In genomic region chr16:15334526-15334925, GRCm38 (mm10) we compare ENCODE assay signal across 50 mouse cellular contexts. TPM values are rescaled to one million over a fixed set of nuclear protein-coding genes. Genes with fewer than 3 reads are reported as not detected.
"Had no signal": no experiment of that assay in that cellular context is flagged by ENCODE, and none has a peak within 500 bp of the region (broad histone marks: within the 10 kb centered on the region; RNA-seq: fewer than 3 reads in every experiment).

No protein-coding gene starts in this region.

- H3K4me3 ChIP-seq: heart, embryonic 10.5 days; heart, embryonic 12.5 days; heart, embryonic 13.5 days; heart, embryonic 15.5 days; hindbrain, embryonic 10.5 days; hindbrain, embryonic 12.5 days; hindbrain, embryonic 15.5 days; intestine, embryonic 15.5 days; kidney, embryonic 15.5 days; layer of hippocampus, adult 2 months; left cerebral cortex, adult 2 months had no signal

- H3K9ac ChIP-seq: heart, embryonic 12.5 days; heart, embryonic 13.5 days; heart, embryonic 15.5 days; hindbrain, embryonic 12.5 days; hindbrain, embryonic 15.5 days; intestine, embryonic 15.5 days; kidney, embryonic 15.5 days had no signal

- ATAC-seq: hindbrain, embryonic 16.5 days; hindbrain, postnatal 0 days; inflammation-experienced regulatory T-cells, adult 6 months; intestine, embryonic 15.5 days; intestine, embryonic 16.5 days; intestine, postnatal 0 days had no signal

- H3K27ac ChIP-seq: heart, embryonic 10.5 days; heart, embryonic 13.5 days; heart, embryonic 15.5 days; hindbrain, embryonic 10.5 days; hindbrain, embryonic 12.5 days; hindbrain, embryonic 15.5 days; hindbrain, postnatal 0 days; intestine, embryonic 15.5 days; kidney, embryonic 15.5 days; kidney, postnatal 0 days; layer of hippocampus, adult 2 months; left cerebral cortex, adult 2 months had no signal

- H3K36me3 ChIP-seq: heart, embryonic 10.5 days; heart, embryonic 12.5 days; heart, embryonic 13.5 days; heart, embryonic 15.5 days; hindbrain, embryonic 10.5 days; hindbrain, embryonic 12.5 days; hindbrain, embryonic 15.5 days; intestine, embryonic 15.5 days; kidney, embryonic 15.5 days had no signal

- H3K4me2 ChIP-seq: heart, embryonic 11.5 days; heart, embryonic 12.5 days; heart, embryonic 13.5 days; heart, embryonic 15.5 days; hindbrain, embryonic 12.5 days; hindbrain, embryonic 15.5 days; intestine, embryonic 15.5 days; kidney, embryonic 15.5 days had no signal

- H3K4me1 ChIP-seq: heart, embryonic 10.5 days; heart, embryonic 12.5 days; heart, embryonic 13.5 days; heart, embryonic 15.5 days; hindbrain, embryonic 10.5 days; hindbrain, embryonic 12.5 days; hindbrain, embryonic 15.5 days; intestine, embryonic 15.5 days; kidney, embryonic 15.5 days had no signal

- H3K27me3 ChIP-seq: heart, embryonic 12.5 days; heart, embryonic 13.5 days; heart, embryonic 15.5 days; hindbrain, embryonic 12.5 days; hindbrain, embryonic 15.5 days; intestine, embryonic 15.5 days; kidney, embryonic 15.5 days had no signal

- DNase-seq: heart, postnatal 10 days; heart, postnatal 14 days; heart, postnatal 36 days; heart, postnatal 4 days; kidney, adult 11 months; kidney, adult 18-20 months; kidney, adult 2 months; kidney, adult 8-10 months; kidney, adult 9 months; kidney, postnatal 10 days; kidney, postnatal 14 days; kidney, postnatal 25 days; kidney, postnatal 36 days; kidney, postnatal 4 days; layer of hippocampus, adult 9-11 months; layer of hippocampus, postnatal 36 days had no signal

- H3K9me3 ChIP-seq: heart, embryonic 10.5 days; heart, embryonic 12.5 days; heart, embryonic 13.5 days; heart, embryonic 15.5 days; hindbrain, embryonic 10.5 days; hindbrain, embryonic 12.5 days; hindbrain, embryonic 15.5 days; intestine, embryonic 15.5 days; kidney, embryonic 15.5 days had no signal

RNA-seq across cellular contexts. Expression of gene Gm21897, which starts 17.3 kb away (rescaled TPM):
- total RNA-seq: heart, postnatal 10 days; heart, postnatal 14 days; heart, postnatal 25 days; heart, postnatal 36 days; heart, postnatal 4 days; hematopoietic stem cell, adult 5-6 weeks; hindbrain, postnatal 0 days; layer of hippocampus, adult 18-20 months; layer of hippocampus, adult 2 months; layer of hippocampus, adult 8-10 months; layer of hippocampus, postnatal 10 days; layer of hippocampus, postnatal 14 days; layer of hippocampus, postnatal 25 days; layer of hippocampus, postnatal 36 days; left cerebral cortex, adult 18-20 months; left cerebral cortex, adult 2 months had no signal
- polyA plus RNA-seq: heart, embryonic 10.5 days; heart, embryonic 11.5 days; heart, embryonic 12.5 days; heart, embryonic 13.5 days; heart, embryonic 14.5 days; heart, embryonic 15.5 days; heart, embryonic 16.5 days; heart, postnatal 0 days; hindbrain, embryonic 10.5 days; hindbrain, embryonic 11.5 days; hindbrain, embryonic 12.5 days; hindbrain, embryonic 15.5 days; hindbrain, embryonic 16.5 days; hindbrain, postnatal 0 days; inflammation-experienced regulatory T-cells, adult 6 months; intestine, embryonic 14.5 days; intestine, embryonic 15.5 days; intestine, embryonic 16.5 days; intestine, postnatal 0 days; kidney, adult 2 months; kidney, embryonic 14.5 days; kidney, embryonic 15.5 days; kidney, embryonic 16.5 days; kidney, postnatal 0 days; large intestine, adult 2 months had no signal
